21 mouse cellular contexts compared by ENCODE assay signal in the genomic region with DNA sequence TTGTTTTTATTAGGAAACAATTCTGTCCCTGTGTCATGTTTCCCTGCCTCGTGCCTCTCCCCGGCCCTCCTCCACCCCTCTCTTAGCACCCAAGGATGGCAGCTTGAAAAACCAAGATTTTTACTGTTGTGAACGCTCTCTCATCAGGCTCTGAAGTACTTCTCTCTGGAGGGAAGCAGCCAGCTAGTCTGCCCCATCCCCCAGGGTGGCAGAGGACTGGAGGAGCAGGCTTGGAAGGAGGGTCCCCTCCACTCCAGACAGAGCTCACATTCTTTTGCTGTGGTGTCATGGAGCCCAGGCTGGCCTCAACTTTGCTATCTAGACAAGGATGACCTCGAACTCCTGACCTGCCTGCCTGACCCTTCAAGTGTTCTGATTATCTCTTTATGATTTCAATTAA. TPM values are rescaled to one million over a fixed set of nuclear protein-coding genes. Genes with fewer than 3 reads are reported as not detected.
"Had no signal": no experiment of that assay in that cellular context is flagged by ENCODE, and none has a peak within 500 bp of the region (broad histone marks: within the 10 kb centered on the region; RNA-seq: fewer than 3 reads in every experiment).

No protein-coding gene starts in this region.

- H3K9ac ChIP-seq: limb, embryonic 13.5 days; liver, embryonic 14.5 days; neural tube, embryonic 15.5 days had no signal

- H3K27me3 ChIP-seq: limb, embryonic 13.5 days; neural tube, embryonic 15.5 days had no signal

- DNase-seq: kidney, adult 11 months; kidney, postnatal 14 days; left cerebral cortex, postnatal 4 days; lung, adult 2 months; thymus, adult 18-20 months; thymus, postnatal 14 days had no signal

- H3K4me3 ChIP-seq: limb, embryonic 13.5 days; midbrain, embryonic 10.5 days; neural tube, embryonic 15.5 days had no signal

- H3K36me3 ChIP-seq: limb, embryonic 13.5 days; midbrain, embryonic 10.5 days; neural tube, embryonic 15.5 days had no signal

- H3K4me2 ChIP-seq: limb, embryonic 13.5 days; neural tube, embryonic 15.5 days had no signal

- H3K4me1 ChIP-seq: midbrain, embryonic 10.5 days; neural tube, embryonic 15.5 days had no signal

- H3K9me3 ChIP-seq: neural tube, embryonic 15.5 days had no signal

- H3K27ac ChIP-seq: limb, embryonic 13.5 days; liver, embryonic 14.5 days; midbrain, embryonic 10.5 days; neural tube, embryonic 15.5 days; stomach, postnatal 0 days had no signal

- ATAC-seq: midbrain, embryonic 16.5 days had no signal

RNA-seq across cellular contexts. Expression of a gene that starts 21.4 kb away (rescaled TPM):
- total RNA-seq: layer of hippocampus, adult 8-10 months; layer of hippocampus, postnatal 14 days; left cerebral cortex, adult 18-20 months; left cerebral cortex, postnatal 10 days; left cerebral cortex, postnatal 4 days; liver, adult 2 months; megakaryocyte, adult 5-6 weeks had no signal
- polyA plus RNA-seq: intestine, embryonic 14.5 days; kidney, embryonic 14.5 days; large intestine, adult 2 months; limb, embryonic 13.5 days; liver, adult 2 months; liver, embryonic 14.5 days; lung, adult 2 months; midbrain, embryonic 10.5 days; midbrain, embryonic 16.5 days; neural tube, embryonic 15.5 days; stomach, postnatal 0 days had no signal
